Mouse (Mus musculus): Measurements from ENCODE around the gene Epb41l2. TPM values are rescaled to one million over a fixed set of nuclear protein-coding genes. Genes with fewer than 3 reads are reported as not detected.

The Epb41l2 gene
- total RNA-seq, 2 experiments from 2014 or later: 95.8 to 111 TPM

DNA sequence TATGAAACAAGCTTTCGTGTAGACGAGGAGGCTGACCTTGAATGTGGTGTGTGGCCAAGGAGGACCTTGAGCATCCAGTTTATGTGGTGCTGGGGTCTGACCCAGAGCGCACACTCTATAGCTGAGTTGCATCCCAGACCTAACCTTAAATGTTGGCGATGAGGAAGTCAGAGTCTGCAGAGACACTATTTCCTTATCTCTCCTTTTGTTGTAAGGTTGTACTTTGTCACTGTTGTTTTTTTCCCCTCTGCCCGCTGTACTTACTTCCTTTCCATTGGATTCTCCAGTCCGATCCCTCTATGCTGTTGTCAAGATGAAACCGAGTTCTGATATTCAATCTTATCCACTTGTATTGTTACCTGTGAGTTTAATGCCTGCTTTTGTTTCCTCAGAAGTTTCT is 5.6 kb downstream of the Epb41l2 start:
- no peak for DNase-seq

DNA sequence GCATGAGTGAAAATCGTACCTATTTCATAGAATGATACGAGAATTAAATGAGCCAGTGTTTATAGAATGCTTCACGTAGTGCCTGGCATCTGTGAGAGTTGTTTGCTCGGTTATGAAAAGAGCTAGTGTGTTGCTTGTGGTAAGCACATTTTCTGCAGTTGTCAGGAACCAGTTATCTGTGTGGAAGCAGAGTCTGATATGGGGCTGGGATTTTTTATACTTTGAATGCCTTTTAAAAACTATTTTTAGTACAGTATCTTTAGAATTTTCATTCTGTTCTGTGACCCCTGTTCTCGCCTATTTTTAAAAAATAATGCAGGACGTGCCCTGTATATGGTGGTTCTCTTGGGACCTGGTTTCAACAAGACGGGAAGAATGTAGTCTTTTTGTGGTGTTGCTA is 6.1 kb downstream of the Epb41l2 start:
- DNase-seq: no peak

DNA sequence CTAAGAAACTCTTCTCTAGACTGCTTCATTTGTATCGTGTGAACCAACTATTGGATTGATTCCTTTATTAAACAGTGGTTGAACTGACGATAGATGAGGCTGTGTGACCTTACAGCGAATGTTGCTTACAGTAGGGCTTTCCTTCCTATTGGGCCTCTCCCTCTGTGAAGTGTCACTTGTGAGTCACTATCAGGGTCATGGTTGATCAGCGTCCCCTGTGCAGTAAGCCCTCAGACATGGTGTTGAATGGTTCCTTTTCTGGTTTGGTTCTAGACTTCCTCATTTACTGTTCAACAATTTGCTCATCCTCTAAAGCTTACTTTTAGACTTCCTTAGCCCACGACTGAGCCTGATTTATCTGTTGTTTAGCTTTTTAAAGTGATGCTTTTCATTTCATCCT is 7.1 kb downstream of the Epb41l2 start:
- no peak for DNase-seq

DNA sequence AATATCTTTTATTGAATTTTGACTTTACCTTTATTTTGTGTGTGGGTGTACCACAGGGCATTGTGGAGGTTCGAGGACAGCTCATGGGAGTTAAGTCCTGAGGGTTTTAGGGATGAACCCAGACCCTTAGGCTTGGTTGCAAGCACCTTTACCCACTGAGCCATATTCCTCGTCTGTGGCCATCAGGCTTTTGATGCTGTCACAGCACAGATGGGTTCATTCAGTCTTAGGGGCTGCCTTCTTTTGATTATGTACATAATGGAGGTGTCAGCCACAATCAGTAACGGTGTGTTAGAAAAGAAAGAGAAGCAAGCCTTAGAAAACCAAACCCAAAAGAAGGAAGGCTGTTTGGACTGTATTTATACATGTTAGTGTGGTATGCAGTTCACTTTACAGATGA is 9.3 kb downstream of the Epb41l2 start:
- DNase-seq: no peak

DNA sequence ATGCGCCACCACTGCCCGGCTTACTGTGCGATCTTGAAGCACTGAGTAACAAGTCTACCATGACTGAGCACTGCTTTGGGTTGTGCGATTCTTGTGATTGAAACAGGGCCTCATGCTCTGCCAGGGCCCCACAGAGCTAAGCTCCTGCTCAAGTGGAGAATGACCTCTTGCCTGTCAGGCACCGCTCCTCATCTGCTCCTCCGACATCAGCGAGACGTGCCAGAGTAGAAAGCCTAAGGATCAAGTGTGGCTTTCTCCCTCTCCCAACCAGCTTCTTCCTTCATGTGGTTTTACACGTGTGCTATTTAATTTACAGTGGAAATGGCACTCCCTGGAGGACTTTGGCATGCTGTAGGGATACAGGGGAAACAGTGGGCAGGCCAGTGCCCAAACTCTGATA is 10.1 kb downstream of the Epb41l2 start:
- no peak for DNase-seq

- DNase-seq: no peak
Measured at GRCm38 (mm10) chr10:25371336-25371735, 11.7 kb downstream of the Epb41l2 start.

- no peak for DNase-seq
Measured at GRCm38 (mm10) chr10:25371915-25372371, 12.3 kb downstream of the Epb41l2 start.

DNA sequence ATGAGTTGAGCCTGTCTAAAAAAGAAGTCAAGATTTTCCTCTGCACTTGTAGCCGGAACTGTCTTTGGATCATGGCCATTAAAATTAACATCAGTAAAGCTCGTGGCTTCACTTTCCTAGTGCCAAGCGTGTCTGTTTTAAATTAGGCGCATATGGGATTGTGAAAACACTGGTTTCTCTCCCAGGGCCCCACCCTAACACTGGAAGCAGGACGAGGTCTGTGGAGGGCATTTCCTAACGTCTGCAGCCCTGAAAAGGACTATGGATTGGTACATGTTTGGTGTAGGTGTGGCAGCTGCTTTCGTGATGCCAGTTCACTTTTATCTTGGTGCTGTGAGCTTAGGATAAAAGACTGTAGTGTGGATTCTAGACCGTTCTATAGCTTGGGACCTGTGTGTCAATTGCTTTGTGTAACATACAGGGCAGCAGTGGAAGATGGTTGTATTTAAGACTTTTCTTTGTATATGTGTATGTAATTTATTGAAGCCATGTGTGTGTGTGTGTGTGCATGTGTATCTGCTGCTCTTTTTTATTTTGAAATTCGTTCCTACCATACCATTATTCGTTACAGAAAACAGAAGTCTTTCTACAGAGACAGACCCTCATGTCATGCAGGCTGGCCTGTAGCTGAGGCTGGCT is 13.0 kb downstream of the Epb41l2 start:
- DNase-seq: peak; percentile 14

DNA sequence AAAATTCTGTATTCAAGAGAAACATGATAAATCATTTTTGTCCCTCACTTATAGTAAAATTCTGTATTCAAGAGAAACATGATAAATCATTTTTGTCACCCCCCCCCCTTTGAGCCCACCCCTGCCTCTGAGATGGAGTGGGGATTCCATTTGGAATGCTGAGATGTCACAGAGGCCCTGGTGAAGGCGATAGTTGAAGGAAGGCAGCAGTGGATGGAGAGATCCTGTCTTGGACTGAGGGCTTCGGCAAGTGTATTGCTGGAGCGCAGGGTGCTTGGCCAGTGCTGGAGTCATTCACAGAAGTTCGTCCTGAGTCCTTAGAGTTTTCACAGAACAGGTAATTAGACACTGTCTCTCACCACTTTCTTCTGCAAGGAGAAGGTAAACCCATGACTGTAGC is 15.4 kb downstream of the Epb41l2 start:
- DNase-seq: no peak

GRCm38 (mm10) chr10:25380746-25381481 is 21.3 kb downstream of the Epb41l2 start:
- DNase-seq: no peak

- DNase-seq: no peak
Measured at GRCm38 (mm10) chr10:25381951-25382350, 22.4 kb downstream of the Epb41l2 start.

DNA sequence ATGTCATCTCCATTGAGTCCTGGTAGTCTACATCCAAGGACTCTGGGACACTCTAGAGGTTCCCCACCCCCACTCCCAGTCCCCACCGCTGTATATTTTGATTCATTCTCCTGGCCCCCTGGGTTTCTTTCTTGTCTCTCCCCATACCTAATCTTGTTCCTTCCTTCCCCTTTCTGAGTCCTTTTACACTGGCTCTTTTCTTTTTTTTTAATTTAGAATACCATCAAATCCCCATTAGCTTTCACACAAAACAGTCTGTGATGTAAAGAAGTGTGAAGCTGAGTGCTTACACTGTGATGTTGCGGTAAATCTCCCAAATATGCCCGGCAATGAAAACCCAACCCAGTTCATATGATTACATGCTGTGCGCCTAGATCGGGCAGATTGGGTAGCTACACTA is 23.6 kb downstream of the Epb41l2 start:
- no peak for DNase-seq

DNA sequence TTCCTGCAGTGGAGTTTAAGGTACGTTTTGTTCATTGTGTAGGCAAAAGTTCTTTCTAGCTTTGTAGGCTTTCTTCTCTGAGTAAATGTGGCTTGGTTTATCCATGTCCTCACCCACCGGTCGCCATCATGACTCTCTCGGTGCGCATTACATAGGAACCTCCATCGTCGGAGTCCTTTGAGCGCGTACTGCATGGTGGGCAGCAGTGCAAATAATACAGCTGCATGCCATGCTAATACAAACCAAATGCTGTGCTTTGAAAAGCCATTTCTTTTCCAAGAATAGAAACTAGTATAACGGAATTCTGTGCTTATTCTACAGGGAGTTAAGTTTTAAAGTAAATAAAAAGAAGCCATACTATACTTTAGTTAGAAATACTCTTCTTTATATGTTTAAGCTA is 24.8 kb downstream of the Epb41l2 start:
- no peak for DNase-seq

DNA sequence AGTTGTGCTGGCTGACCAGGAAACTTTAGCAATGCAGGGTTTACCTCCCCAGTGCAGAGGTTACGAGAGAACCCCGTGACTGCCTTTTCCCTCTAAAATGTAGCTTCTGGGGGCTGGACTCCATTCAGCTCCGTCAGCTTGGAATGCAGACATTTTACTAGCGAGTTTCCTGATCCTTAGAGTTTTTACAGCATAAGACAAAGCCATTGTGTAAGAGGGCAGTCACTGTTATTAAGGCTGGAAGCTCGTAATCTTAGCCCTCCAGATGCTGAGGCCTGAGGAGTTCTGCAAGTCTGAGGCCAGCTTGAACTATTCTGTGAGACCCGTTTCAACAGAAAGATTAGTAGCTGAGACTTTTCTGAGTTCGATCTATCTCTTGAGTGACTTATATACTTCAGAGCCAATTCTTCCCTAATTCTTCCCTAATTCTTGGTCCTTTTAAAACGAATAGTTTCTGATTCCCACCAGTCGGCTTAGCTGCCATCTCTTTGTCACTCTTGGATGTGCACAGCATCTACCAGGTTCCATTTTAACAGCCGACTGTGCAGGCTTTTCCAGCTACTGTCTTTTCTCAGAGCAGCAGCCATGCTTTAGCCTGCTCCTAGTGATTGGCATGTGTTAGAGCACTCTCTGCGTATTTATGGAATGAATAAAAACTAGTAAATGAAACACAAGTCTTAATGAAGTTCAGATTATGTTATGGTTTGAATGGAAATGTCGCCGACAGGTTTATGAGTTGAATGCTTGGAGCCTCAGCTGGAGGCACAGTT is 26.4 kb downstream of the Epb41l2 start:
- no peak for DNase-seq

DNA sequence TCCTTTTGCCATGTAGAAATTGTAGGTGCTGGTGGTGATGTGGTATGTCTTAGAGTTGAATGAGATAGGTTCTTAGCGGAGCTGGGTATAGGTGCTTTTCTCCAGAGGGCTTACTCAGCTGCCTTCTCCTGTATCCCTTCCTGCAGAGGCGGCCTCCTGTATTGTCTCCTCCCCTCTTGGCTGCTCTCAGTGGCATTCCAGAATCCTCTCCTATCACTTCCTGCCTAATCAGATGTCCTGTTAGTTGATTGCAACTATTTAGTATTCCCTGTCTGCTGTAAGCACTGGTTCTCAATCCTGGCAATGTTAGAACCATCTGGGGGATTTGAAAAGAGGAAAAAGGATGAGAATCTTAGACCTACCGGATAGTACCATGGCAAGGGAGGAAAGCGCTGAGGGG is 27.3 kb downstream of the Epb41l2 start:
- no peak for DNase-seq

DNA sequence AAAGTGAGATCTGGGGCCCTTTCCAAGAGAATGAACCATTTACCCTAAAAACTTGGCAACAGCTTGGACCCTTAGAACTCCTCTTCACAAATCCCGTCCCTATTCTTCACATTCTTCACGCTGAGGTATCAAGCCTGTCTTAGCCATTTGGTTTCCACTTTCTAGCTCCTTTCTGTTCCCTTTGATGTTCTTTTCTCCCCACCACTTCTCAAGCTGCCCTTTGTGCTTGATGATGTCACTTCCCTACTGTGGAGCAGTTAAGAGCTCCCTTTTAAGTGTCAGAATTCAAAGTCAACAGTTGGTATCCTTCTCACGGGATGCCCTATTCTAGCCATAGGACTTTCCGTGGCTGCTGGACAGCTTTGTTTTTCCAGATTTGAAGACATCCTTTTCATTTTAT is 27.7 kb downstream of the Epb41l2 start:
- DNase-seq: no peak

- DNase-seq: no peak
Measured at GRCm38 (mm10) chr10:25392786-25393185, 33.2 kb downstream of the Epb41l2 start.

DNA sequence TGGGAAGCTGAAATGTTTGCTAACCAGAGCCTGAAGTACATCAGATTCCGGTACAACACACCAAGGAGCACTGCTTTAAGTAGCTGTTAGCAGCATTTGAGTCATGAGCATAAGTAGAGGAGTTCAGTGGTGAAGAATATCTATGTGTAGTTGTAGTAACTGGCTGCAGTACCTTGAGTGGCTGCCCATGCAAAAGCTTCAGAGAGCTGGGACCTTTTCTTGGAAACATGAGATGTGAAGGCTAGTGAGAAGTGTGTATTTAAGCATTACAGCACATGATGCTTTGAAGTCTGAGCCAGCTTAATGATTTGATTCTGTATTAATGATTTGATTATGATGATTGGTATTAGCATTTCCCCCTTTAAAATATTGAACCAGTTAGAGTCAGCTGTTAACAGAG is 34.1 kb downstream of the Epb41l2 start:
- DNase-seq: no peak

DNA sequence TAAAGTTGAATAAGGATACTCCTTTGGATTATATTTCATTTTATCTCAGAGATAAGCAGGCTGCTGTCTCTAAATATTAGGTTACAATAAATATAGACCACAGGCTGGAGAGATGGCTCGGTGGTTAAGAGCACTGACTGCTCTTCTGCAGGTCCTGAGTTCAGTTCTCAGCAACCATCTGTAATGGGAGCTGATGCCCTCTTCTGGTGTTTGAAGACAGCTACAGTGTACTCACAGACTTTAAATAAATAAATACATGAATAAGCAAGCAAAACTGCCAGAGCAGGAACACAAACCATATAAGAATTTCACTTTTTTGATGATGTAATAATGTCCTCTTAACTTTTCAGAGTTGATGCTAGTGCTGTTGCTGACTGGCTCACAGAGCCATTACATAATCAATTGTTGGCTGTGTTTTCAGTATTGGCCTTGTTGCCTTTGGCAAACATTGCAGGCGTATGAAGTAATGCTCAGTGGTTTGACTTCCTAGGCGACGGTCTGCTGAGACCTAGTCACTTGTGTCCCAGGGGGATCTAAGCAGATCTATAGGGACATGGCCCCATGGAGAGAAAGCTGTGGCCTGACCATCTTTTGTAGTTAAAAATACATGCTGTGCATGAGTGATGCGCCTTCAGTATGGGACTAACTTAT is 35.8 kb downstream of the Epb41l2 start:
- DNase-seq: peak; percentile 54

GRCm38 (mm10) chr10:25396859-25397258 is 37.3 kb downstream of the Epb41l2 start:
- DNase-seq: no peak

GRCm38 (mm10) chr10:25397767-25398690 is 38.4 kb downstream of the Epb41l2 start:
- DNase-seq: no peak

- DNase-seq: no peak
Measured at GRCm38 (mm10) chr10:25399016-25399415, 39.4 kb downstream of the Epb41l2 start.
